Mouse (Mus musculus) CH12.LX (cell line): ENCODE results near the gene Pcdh9.

ENCODE experiments used
- CTCF ChIP-seq, 2 experiments: IDR thresholded peaks in 1 of 2; conservative IDR thresholded peaks in 1 of 2; 2 replicates each; pipeline ENCODE4 v1.5.1; 2011 to 2012; ENCODE audit warnings: low read depth in 2 of 2, low read length in 2 of 2, improper control_type of control experiment in 1 of 2, inconsistent platforms in 1 of 2, mild to moderate bottlenecking in 1 of 2, moderate library complexity in 1 of 2
- E2F4 ChIP-seq: IDR thresholded peaks from 2 replicates; pipeline ENCODE4 v1.6.1; 2011; ENCODE audit warnings: low read depth, low read length, improper control_type of control experiment; ENCODE audit not compliant: insufficient replicate concordance
- GABPA ChIP-seq: IDR thresholded peaks from 2 replicates; pipeline ENCODE4 v1.6.1; 2012; ENCODE audit warnings: low read depth, low read length, improper control_type of control experiment, inconsistent platforms; ENCODE audit not compliant: insufficient replicate concordance
- HCFC1 ChIP-seq: IDR thresholded peaks from 2 replicates; pipeline ENCODE4 v1.6.1; 2012; ENCODE audit warnings: low read depth, mild to moderate bottlenecking, inconsistent platforms, low read length, improper control_type of control experiment
- POLR2A ChIP-seq: IDR thresholded peaks from 2 replicates; pipeline ENCODE4 v1.6.1; 2011; ENCODE audit warnings: low read depth, mild to moderate bottlenecking, improper control_type of control experiment, low read length
- RCOR1 ChIP-seq: conservative IDR thresholded peaks from 2 replicates; pipeline ENCODE4 v1.6.1; 2012; ENCODE audit warnings: low read depth, mild to moderate bottlenecking, inconsistent platforms, low read length, improper control_type of control experiment
- SIN3A ChIP-seq: IDR thresholded peaks from 2 replicates; pipeline ENCODE4 v1.6.1; 2012; ENCODE audit warnings: low read length, improper control_type of control experiment, inconsistent platforms
- TCF12 ChIP-seq: IDR thresholded peaks from 2 replicates; pipeline ENCODE4 v1.6.1; 2014; ENCODE audit warnings: low read depth, mild to moderate bottlenecking, inconsistent platforms, low read length, improper control_type of control experiment
- USF1 ChIP-seq: IDR thresholded peaks from 2 replicates; pipeline ENCODE4 v1.6.1; 2014; ENCODE audit warnings: low read depth, mild to moderate bottlenecking, inconsistent platforms, low read length, improper control_type of control experiment
- ZC3H11A ChIP-seq: IDR thresholded peaks from 2 replicates; pipeline ENCODE4 v1.6.1; 2012; ENCODE audit warnings: low read depth, mild to moderate bottlenecking, inconsistent platforms, low read length, improper control_type of control experiment
- ZNF384 ChIP-seq: IDR thresholded peaks from 2 replicates; pipeline ENCODE4 v1.6.1; 2012; ENCODE audit warnings: low read depth, low read length, improper control_type of control experiment, inconsistent platforms

GRCm38 (mm10) chr14:93858069-93858468 lies 32.4 kb downstream of the Pcdh9 start:
- no peak for TF ChIP-seq TCF12
- TF ChIP-seq POLR2A: no peak
- no peak for TF ChIP-seq HCFC1
- no peak for TF ChIP-seq USF1
- no peak for TF ChIP-seq E2F4
- TF ChIP-seq RCOR1: no peak
- no peak for TF ChIP-seq SIN3A
- TF ChIP-seq CTCF (conservative IDR thresholded peaks at IDR 0.05 in 1 of 2, IDR thresholded peaks at IDR 0.05 in 1 of 2; ENCODE audit: low read depth in 2 of 2, low read length in 2 of 2): no peak
- TF ChIP-seq GABPA: no peak
- no peak for TF ChIP-seq ZNF384
- TF ChIP-seq ZC3H11A: no peak
